Mouse (Mus musculus) forebrain, embryonic 12.5 days (tissue): Measurements from ENCODE around the gene Washc4. TPM values are rescaled to one million over a fixed set of nuclear protein-coding genes. Genes with fewer than 3 reads are reported as not detected.

ENCODE experiments used
- ATAC-seq: fragments of 200-750 bp; cut with Nextera tagmentation; 2 replicates; pipeline ENCODE4 v1.8.0; 2017; ENCODE audit warnings: moderate TSS enrichment; ENCODE audit not compliant: low FRiP score
- H3K27ac ChIP-seq: fragments of 300-500 bp; sonication (generic); 2 replicates; pipeline ENCODE4 v1.5.1; 2016; ENCODE audit warnings: mild to moderate bottlenecking
- H3K27me3 ChIP-seq: fragments of 300-500 bp; sonication (generic); 2 replicates; pipeline ENCODE4 v1.6.1; 2016; ENCODE audit warnings: mild to moderate bottlenecking
- H3K36me3 ChIP-seq: fragments of 300-500 bp; sonication (generic); replicated peaks from 2 replicates; pipeline ENCODE4 v1.6.1; 2016; ENCODE audit warnings: mild to moderate bottlenecking
- H3K4me1 ChIP-seq: fragments of 300-500 bp; sonication (generic); 2 replicates; pipeline ENCODE4 v1.6.1; 2016
- H3K4me2 ChIP-seq: fragments of 300-500 bp; sonication (generic); 2 replicates; pipeline ENCODE4 v1.6.1; 2016; ENCODE audit warnings: mild to moderate bottlenecking, moderate library complexity
- H3K4me3 ChIP-seq: fragments of 300-500 bp; sonication (generic); replicated peaks from 2 replicates; pipeline ENCODE4 v1.5.1; 2016; ENCODE audit warnings: mild to moderate bottlenecking
- H3K9ac ChIP-seq: fragments of 300-500 bp; sonication (generic); 2 replicates; pipeline ENCODE4 v1.6.1; 2016; ENCODE audit warnings: mild to moderate bottlenecking
- H3K9me3 ChIP-seq: fragments of 300-500 bp; sonication (generic); 2 replicates; pipeline ENCODE4 v1.6.1; 2016
- WGBS: fragments of 180-500 bp; shearing (Covaris S2); methylation state at CpG from one replicate; pipeline ENCODE4 v1.1.7; 2016; 5-methylcytosine and 5-hydroxymethylcytosine counted together
- polyA plus RNA-seq: library from polyadenylated mRNA; unstranded; fragments of >200 nt; fragmentation: Nextera tagmentation; extraction: Ambion mirVana; gene quantifications from 2 replicates; pipeline ENCODE4 v1.2.1, GENCODE M21; 2016

Washc4 gene
- polyA plus RNA-seq, 1 experiment from 2014 or later: 38.2 TPM

GRCm38 (mm10) chr10:83645716-83645990 is 102.1 kb downstream of the Washc4 start:
- H3K27me3 ChIP-seq: no peaks in the 10 kb centered on the region
- H3K4me1 ChIP-seq: peaks cover 40% of the 10 kb centered on the region
- no peaks in the 10 kb centered on the region for H3K9me3 ChIP-seq
- H3K4me3 ChIP-seq: no peak overlapping the region
- WGBS: 92% methylated on average over 3 of the region's 3 CpGs
- no peak overlapping the region for H3K27ac ChIP-seq
- H3K4me2 ChIP-seq: no peak overlapping the region
- no peak overlapping the region for H3K9ac ChIP-seq
- no peaks in the 10 kb centered on the region for H3K36me3 ChIP-seq
- ATAC-seq: no peak

Other genes starting within 250 kb of the Washc4 start
- 1.2 and 1.3 TPM in 2 replicates for gene Slc41a2, start 205.9 kb upstream of the Washc4 start, polyA plus RNA-seq
- 1.3 and 1.5 TPM in 2 replicates for gene D10Wsu102e, start 183.5 kb upstream of the Washc4 start, polyA plus RNA-seq
- 10.8 and 11.7 TPM in 2 replicates for gene Aldh1l2, start 9.6 kb upstream of the Washc4 start, polyA plus RNA-seq
- 41.4 and 47.6 TPM in 2 replicates for gene Appl2, start 105.0 kb downstream of the Washc4 start, polyA plus RNA-seq
- gene 1500009L16Rik, start 179.1 kb downstream of the Washc4 start, polyA plus RNA-seq: 36.4 and 36.6 TPM in 2 replicates